Mouse (Mus musculus): ENCODE data around the gene Nrgn. TPM values are rescaled to one million over a fixed set of nuclear protein-coding genes. Genes with fewer than 3 reads are reported as not detected.

Gene Nrgn
- total and polyA plus RNA-seq, 3 experiments, result 149 to 2,443 (median 474) TPM

DNA sequence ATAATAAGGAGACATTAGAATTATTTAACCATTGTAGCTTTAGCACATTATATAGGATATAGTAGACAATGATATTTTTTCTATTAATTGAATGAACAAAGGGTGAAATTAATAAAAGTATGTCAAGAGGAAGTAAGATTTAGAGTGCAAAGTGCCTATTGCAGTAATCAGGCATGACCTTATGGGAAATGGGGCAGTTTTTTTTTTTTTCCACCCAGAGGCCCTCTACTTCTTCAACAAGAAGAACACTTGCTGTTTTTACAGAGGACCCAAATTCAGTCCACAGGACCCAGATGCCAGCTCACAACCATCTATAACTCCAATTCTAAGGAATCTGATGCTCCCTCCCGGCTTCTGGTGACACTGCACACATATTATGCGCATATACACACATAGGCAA is 7.9 kb upstream of the Nrgn start:
- no peak overlapping the region for H3K4me3 ChIP-seq (ENCODE audit: low read depth, low read length)
- H3K27me3 ChIP-seq (ENCODE audit: insufficient read depth, low read length), result no peaks in the 10 kb centered on the region
- no peaks in the 10 kb centered on the region for H3K36me3 ChIP-seq (replicated peaks)
- TF ChIP-seq TAL1 (conservative IDR thresholded peaks at IDR 0.05; ENCODE audit: low read depth, low read length) (no peak), CTCF (IDR thresholded peaks at IDR 0.05; ENCODE audit: low read depth, low read length) (no peak), POLR2AphosphoS5 (IDR thresholded peaks at IDR 0.05; ENCODE audit: insufficient replicate concordance, low read depth, low read length) (no peak), GATA1 (IDR thresholded peaks at IDR 0.05; ENCODE audit: borderline replicate concordance, low read length) (no peak), GATA2 (IDR thresholded peaks at IDR 0.05; ENCODE audit: borderline replicate concordance, low read depth, low read length) (no peak)
- no peaks in the 10 kb centered on the region for H3K9me3 ChIP-seq (replicated peaks)
- no peak for DNase-seq (ENCODE audit: low spot score)
- H3K4me1 ChIP-seq (ENCODE audit: insufficient read depth, low read depth, low read length), result peaks cover 74% of the 10 kb centered on the region
- no peak for ATAC-seq (ENCODE audit: extremely low read depth, insufficient number of reproducible peaks, low FRiP score, poor library complexity, severe bottlenecking)

GRCm38 (mm10) chr9:37556366-37556765 is 3.7 kb upstream of the Nrgn start:
- H3K4me3 ChIP-seq (ENCODE audit: low read depth, low read length), result no peak overlapping the region
- DNase-seq (ENCODE audit: low spot score) (no peak), ATAC-seq (ENCODE audit: extremely low read depth, insufficient number of reproducible peaks, low FRiP score, poor library complexity, severe bottlenecking) (no peak)
- H3K9me3 ChIP-seq (replicated peaks), result no peaks in the 10 kb centered on the region
- no peaks in the 10 kb centered on the region for H3K36me3 ChIP-seq (replicated peaks)
- no peak for TF ChIP-seq POLR2AphosphoS5 (IDR thresholded peaks at IDR 0.05; ENCODE audit: insufficient replicate concordance, low read depth, low read length)
- no peak for TF ChIP-seq CTCF (IDR thresholded peaks at IDR 0.05; ENCODE audit: low read depth, low read length)
- no peak for TF ChIP-seq TAL1 (conservative IDR thresholded peaks at IDR 0.05; ENCODE audit: low read depth, low read length)
- TF ChIP-seq GATA2 (IDR thresholded peaks at IDR 0.05; ENCODE audit: borderline replicate concordance, low read depth, low read length), result no peak
- no peak for TF ChIP-seq GATA1 (IDR thresholded peaks at IDR 0.05; ENCODE audit: borderline replicate concordance, low read length)
- H3K27me3 ChIP-seq (ENCODE audit: insufficient read depth, low read length), result no peaks in the 10 kb centered on the region
- peaks cover 75% of the 10 kb centered on the region for H3K4me1 ChIP-seq (ENCODE audit: insufficient read depth, low read depth, low read length)

- Histone ChIP-seq H3K4me3 (ENCODE audit: low read depth, low read length) (peak within 1 kb of the TSS; percentile 50; the same call in 1 of the 2 replicates), H3K36me3 (replicated peaks) (peaks cover 5% of the 10 kb centered on the region), H3K4me1 (ENCODE audit: insufficient read depth, low read depth, low read length) (peaks cover 77% of the 10 kb centered on the region), H3K9me3 (replicated peaks) (no peaks in the 10 kb centered on the region), H3K27me3 (ENCODE audit: insufficient read depth, low read length) (no peaks in the 10 kb centered on the region)
- ATAC-seq (ENCODE audit: extremely low read depth, insufficient number of reproducible peaks, low FRiP score, poor library complexity, severe bottlenecking), result 0 out of 2 replicates have a peak, but pooled peaks have one; percentile 4
- no peak for DNase-seq (ENCODE audit: low spot score)
- no peak for TF ChIP-seq GATA2 (IDR thresholded peaks at IDR 0.05; ENCODE audit: borderline replicate concordance, low read depth, low read length)
- TF ChIP-seq GATA1 (IDR thresholded peaks at IDR 0.05; ENCODE audit: borderline replicate concordance, low read length), result no peak
- TF ChIP-seq POLR2AphosphoS5 (IDR thresholded peaks at IDR 0.05; ENCODE audit: insufficient replicate concordance, low read depth, low read length), result no peak
- no peak for TF ChIP-seq TAL1 (conservative IDR thresholded peaks at IDR 0.05; ENCODE audit: low read depth, low read length)
- no peak for TF ChIP-seq CTCF (IDR thresholded peaks at IDR 0.05; ENCODE audit: low read depth, low read length)
Measured at GRCm38 (mm10) chr9:37554838-37555748, 2.4 kb upstream of the Nrgn start, which contains the start of gene Siae. Gene Siae, plus strand, starts transcription at chr9:37555698.

DNA sequence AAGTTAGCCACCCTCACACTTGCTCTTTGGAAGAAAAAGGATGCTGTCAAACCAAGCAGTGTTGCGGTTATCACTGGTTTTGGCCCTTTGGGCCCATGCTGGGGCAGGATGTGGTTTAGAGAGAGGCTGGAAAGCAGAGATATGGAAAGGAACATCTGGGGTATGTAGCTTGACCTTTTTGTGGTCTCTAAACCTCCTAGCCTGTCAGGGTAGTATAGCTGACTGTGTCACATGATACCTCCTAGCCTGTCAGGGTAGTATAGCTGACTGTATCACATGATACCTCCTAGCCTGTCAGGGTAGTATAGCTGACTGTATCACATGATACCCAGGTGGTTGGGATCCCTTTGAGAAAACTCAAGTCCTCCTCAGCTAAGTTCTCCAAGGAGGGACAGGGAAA is 1.6 kb upstream of the Nrgn start:
- Histone ChIP-seq H3K36me3 (replicated peaks) (peaks cover 13% of the 10 kb centered on the region), H3K4me1 (ENCODE audit: insufficient read depth, low read depth, low read length) (peaks cover 84% of the 10 kb centered on the region), H3K27me3 (ENCODE audit: insufficient read depth, low read length) (no peaks in the 10 kb centered on the region), H3K9me3 (replicated peaks) (no peaks in the 10 kb centered on the region), H3K4me3 (ENCODE audit: low read depth, low read length) (peak overlapping the region; percentile 50; the same call in 1 of the 2 replicates)
- TF ChIP-seq TAL1 (conservative IDR thresholded peaks at IDR 0.05; ENCODE audit: low read depth, low read length) (peak; percentile 95), GATA2 (IDR thresholded peaks at IDR 0.05; ENCODE audit: borderline replicate concordance, low read depth, low read length) (no peak)
- ATAC-seq (ENCODE audit: extremely low read depth, insufficient number of reproducible peaks, low FRiP score, poor library complexity, severe bottlenecking), result peak; percentile 84
- DNase-seq (ENCODE audit: low spot score), result peak; percentile 79

DNA sequence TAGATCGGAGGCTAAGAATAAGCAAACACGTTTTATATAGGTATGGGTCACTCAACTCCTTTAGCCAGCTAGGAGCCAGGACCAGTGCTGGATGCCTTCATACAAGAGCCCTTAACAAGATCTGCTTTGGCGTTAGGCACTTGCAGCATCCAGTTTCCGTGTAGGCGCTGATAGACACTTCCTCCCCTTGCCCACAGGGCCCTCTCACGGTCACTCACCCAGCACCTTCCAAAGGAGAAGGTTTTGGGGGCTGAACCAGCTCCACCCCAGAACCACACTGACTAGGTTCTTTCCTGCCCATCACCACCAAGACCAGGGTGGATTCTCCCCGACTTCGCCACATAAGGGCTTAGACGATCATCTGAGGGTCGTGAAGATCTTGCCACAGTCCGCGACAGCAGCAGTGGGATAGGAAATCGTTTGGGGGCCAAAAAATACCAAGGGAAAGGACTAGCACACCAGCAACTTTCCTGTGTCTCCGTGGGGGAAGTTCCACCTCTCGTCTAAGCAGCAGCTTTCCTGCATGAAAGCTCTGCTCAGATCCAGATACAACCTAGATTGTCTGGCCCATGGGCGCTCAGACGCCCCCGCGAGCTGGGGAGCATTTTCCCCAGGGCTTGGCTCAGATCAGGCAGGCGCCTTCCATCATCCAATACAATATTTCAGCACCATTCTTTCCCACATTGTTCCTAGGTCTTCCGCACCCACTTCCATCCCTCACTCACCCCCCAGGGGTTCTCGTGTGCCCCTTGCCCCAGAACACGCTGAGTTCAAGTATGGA is 763 bp downstream of the Nrgn start:
- Histone ChIP-seq H3K36me3 (replicated peaks) (peaks cover 32% of the 10 kb centered on the region), H3K9me3 (replicated peaks) (no peaks in the 10 kb centered on the region), H3K27me3 (ENCODE audit: insufficient read depth, low read length) (no peaks in the 10 kb centered on the region), H3K4me1 (ENCODE audit: insufficient read depth, low read depth, low read length) (peaks cover 90% of the 10 kb centered on the region), H3K4me3 (ENCODE audit: low read depth, low read length) (peak overlapping the region; percentile 80)
- DNase-seq (ENCODE audit: low spot score), result no peak
- no peak for ATAC-seq (ENCODE audit: extremely low read depth, insufficient number of reproducible peaks, low FRiP score, poor library complexity, severe bottlenecking)
- TF ChIP-seq TAL1 (conservative IDR thresholded peaks at IDR 0.05; ENCODE audit: low read depth, low read length), result no peak
- no peak for TF ChIP-seq GATA2 (IDR thresholded peaks at IDR 0.05; ENCODE audit: borderline replicate concordance, low read depth, low read length)

DNA sequence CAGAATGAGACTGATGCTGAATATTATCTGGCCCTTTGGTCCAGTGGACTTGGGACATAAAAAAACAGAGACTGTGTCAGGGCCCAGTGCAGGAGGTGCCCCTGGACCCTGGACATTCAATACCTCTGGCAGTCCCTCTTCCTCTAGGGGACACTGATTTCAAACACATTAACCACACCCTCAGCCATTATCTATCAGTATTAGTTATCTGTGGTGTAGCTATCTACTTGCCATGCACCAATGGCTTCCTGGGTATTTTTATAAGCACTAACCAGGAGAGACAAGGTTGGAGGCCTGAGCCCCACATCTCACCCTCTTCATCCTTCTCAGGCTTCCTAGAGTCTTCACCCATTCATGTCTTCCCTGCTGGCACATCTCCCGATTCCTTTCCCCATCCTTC is 2.3 kb downstream of the Nrgn start:
- ATAC-seq (ENCODE audit: extremely low read depth, insufficient number of reproducible peaks, low FRiP score, poor library complexity, severe bottlenecking), result no peak
- DNase-seq (ENCODE audit: low spot score), result no peak
- H3K4me3 ChIP-seq (ENCODE audit: low read depth, low read length), result peak overlapping the region; percentile 80
- H3K27me3 ChIP-seq (ENCODE audit: insufficient read depth, low read length), result no peaks in the 10 kb centered on the region
- peaks cover 88% of the 10 kb centered on the region for H3K4me1 ChIP-seq (ENCODE audit: insufficient read depth, low read depth, low read length)
- no peaks in the 10 kb centered on the region for H3K9me3 ChIP-seq (replicated peaks)
- TF ChIP-seq GATA2 (IDR thresholded peaks at IDR 0.05; ENCODE audit: borderline replicate concordance, low read depth, low read length) (no peak), GATA1 (IDR thresholded peaks at IDR 0.05; ENCODE audit: borderline replicate concordance, low read length) (no peak), TAL1 (conservative IDR thresholded peaks at IDR 0.05; ENCODE audit: low read depth, low read length) (no peak), CTCF (IDR thresholded peaks at IDR 0.05; ENCODE audit: low read depth, low read length) (no peak), POLR2AphosphoS5 (IDR thresholded peaks at IDR 0.05; ENCODE audit: insufficient replicate concordance, low read depth, low read length) (no peak)
- H3K36me3 ChIP-seq (replicated peaks), result peaks cover 44% of the 10 kb centered on the region
